Comparison of ENCODE assay signal across 23 mouse cellular contexts in the genomic region with DNA sequence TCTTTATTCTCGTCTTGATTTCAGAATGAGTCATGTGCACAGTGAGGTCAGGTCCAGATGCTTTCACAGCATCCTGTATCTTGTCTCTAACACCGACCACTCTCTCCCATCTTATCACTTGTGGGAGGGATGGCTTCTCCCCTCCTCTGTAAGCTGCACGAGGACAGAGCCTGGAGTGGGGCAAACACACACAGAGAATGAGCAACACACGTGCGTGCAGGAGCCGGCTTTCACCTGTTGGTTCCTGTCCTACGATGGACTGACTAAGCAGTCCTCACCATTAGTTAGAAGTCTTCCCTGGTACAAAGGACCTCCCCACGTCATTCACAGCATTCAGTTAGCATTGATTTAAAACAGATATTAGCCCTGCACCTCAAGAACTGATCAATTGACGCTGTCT.
DNase-seq lines count a peak whose midpoint lies in the region; ATAC-seq lines count a peak whose summit lies in the region.
"Had no signal": no experiment of that assay in that cellular context is flagged by ENCODE, and none has a peak within 500 bp of the region (broad histone marks: within the 10 kb centered on the region; RNA-seq: fewer than 3 reads in every experiment).

No protein-coding gene starts in this region.

- WGBS in midbrain, embryonic 11.5 days: 88% methylated on average over 9 of the region's 9 CpGs
- WGBS in midbrain, embryonic 14.5 days: 89% methylated on average over 9 of the region's 9 CpGs

- ATAC-seq in midbrain, embryonic 11.5 days (ENCODE audit: low FRiP score): no peak
- ATAC-seq in midbrain, embryonic 14.5 days (ENCODE audit: low FRiP score, low TSS enrichment): no peak
- ATAC-seq: activated CD4-positive, CD25-positive, alpha-beta regulatory T cell, adult 4 months; CD4-positive, CD25-positive, alpha-beta regulatory T cell, adult 4 months; forebrain, embryonic 13.5 days; forebrain, embryonic 15.5 days; forebrain, postnatal 0 days; Patski had no signal

- H3K9ac ChIP-seq in midbrain, embryonic 11.5 days (ENCODE audit: low read length): no peak overlapping the region
- H3K9ac ChIP-seq in midbrain, embryonic 14.5 days (replicated peaks; ENCODE audit: low read length): no peak overlapping the region
- H3K9ac ChIP-seq: embryonic facial prominence, embryonic 12.5 days; forebrain, embryonic 13.5 days; forebrain, embryonic 15.5 days; forebrain, postnatal 0 days had no signal

- no peak overlapping the region for H3K27ac ChIP-seq in midbrain, embryonic 11.5 days (ENCODE audit: low read depth, low read length)
- H3K27ac ChIP-seq in midbrain, embryonic 14.5 days (replicated peaks; ENCODE audit: low read depth, low read length): no peak overlapping the region
- H3K27ac ChIP-seq: embryonic facial prominence, embryonic 10.5 days; embryonic facial prominence, embryonic 12.5 days; forebrain, embryonic 13.5 days; forebrain, embryonic 15.5 days had no signal

- H3K9me3 ChIP-seq in midbrain, embryonic 11.5 days (ENCODE audit: control insufficient read depth, low read length): no peaks in the 10 kb centered on the region
- no peaks in the 10 kb centered on the region for H3K9me3 ChIP-seq in midbrain, embryonic 14.5 days (ENCODE audit: control insufficient read depth, low read length)
- H3K9me3 ChIP-seq: embryonic facial prominence, embryonic 10.5 days; embryonic facial prominence, embryonic 12.5 days; forebrain, embryonic 13.5 days; forebrain, embryonic 15.5 days; G1E had no signal

- DNase-seq in heart, adult 11 months: peak; percentile 64
- DNase-seq in heart, postnatal 14 days: no peak
- peak; percentile 69 for DNase-seq in midbrain, embryonic 11.5 days (ENCODE audit: low spot score, missing footprints)
- no peak for DNase-seq in midbrain, embryonic 14.5 days
- no peak for DNase-seq in right cerebral cortex, postnatal 4 days
- DNase-seq: adrenal gland, adult 2 months; adrenal gland, postnatal 10 days; adrenal gland, postnatal 25 days; cerebellum, adult 11-12 months; cerebellum, adult 2 months; cerebellum, adult 9-10 months; cerebellum, postnatal 10 days; cerebellum, postnatal 25 days; forebrain, postnatal 0 days had no signal

- no peaks in the 10 kb centered on the region for H3K27me3 ChIP-seq in midbrain, embryonic 11.5 days (ENCODE audit: control insufficient read depth, insufficient read depth, low read length)
- H3K27me3 ChIP-seq in midbrain, embryonic 14.5 days (ENCODE audit: control insufficient read depth, insufficient read depth, low read length): no peaks in the 10 kb centered on the region
- H3K27me3 ChIP-seq: CH12.LX; embryonic facial prominence, embryonic 12.5 days; forebrain, embryonic 13.5 days; forebrain, embryonic 15.5 days; Patski had no signal

- no peak overlapping the region for H3K4me3 ChIP-seq in midbrain, embryonic 11.5 days (ENCODE audit: low read depth, low read length)
- no peak overlapping the region for H3K4me3 ChIP-seq in midbrain, embryonic 14.5 days (replicated peaks; ENCODE audit: low read depth, low read length)
- H3K4me3 ChIP-seq: embryonic facial prominence, embryonic 10.5 days; embryonic facial prominence, embryonic 12.5 days; forebrain, embryonic 13.5 days; forebrain, embryonic 15.5 days had no signal

- H3K4me2 ChIP-seq in midbrain, embryonic 11.5 days: no peak overlapping the region
- no peak overlapping the region for H3K4me2 ChIP-seq in midbrain, embryonic 14.5 days (ENCODE audit: low read length)
- H3K4me2 ChIP-seq: embryonic facial prominence, embryonic 12.5 days; forebrain, embryonic 13.5 days; forebrain, embryonic 15.5 days had no signal

- H3K4me1 ChIP-seq in midbrain, embryonic 11.5 days (ENCODE audit: control insufficient read depth, insufficient read depth, low read length): no peaks in the 10 kb centered on the region
- peaks cover 3% of the 10 kb centered on the region; the same call in 1 of the 2 replicates for H3K4me1 ChIP-seq in midbrain, embryonic 14.5 days (ENCODE audit: control insufficient read depth, insufficient read depth, low read length)

- H3K36me3 ChIP-seq in midbrain, embryonic 11.5 days (ENCODE audit: control insufficient read depth, insufficient read depth, low read length): no peaks in the 10 kb centered on the region
- H3K36me3 ChIP-seq in midbrain, embryonic 14.5 days (ENCODE audit: control insufficient read depth, insufficient read depth, low read length): no peaks in the 10 kb centered on the region
- H3K36me3 ChIP-seq: embryonic facial prominence, embryonic 10.5 days; embryonic facial prominence, embryonic 12.5 days; forebrain, embryonic 15.5 days had no signal

- intact Hi-C loops in heart, postnatal 14 days (cut with DNase I): loop anchor here (5.0 kb wide), 1 partner anchor 34 kb away; no protein-coding TSS in a partner anchor

Comparison
In these comparisons a context has a peak if more than half of its experiments do, and no peak if none do; other contexts are left out.
1. DNase-seq: peak in heart, adult 11 months (single experiment) and midbrain, embryonic 11.5 days (single experiment); none in heart, postnatal 14 days (0 of 2), midbrain, embryonic 14.5 days (single experiment) and right cerebral cortex, postnatal 4 days (single experiment).